Mouse (Mus musculus) frontal cortex, postnatal 36 days (tissue): Measurements from ENCODE around the gene Pank4.
A peak's percentile ranks its signal among the peaks of the same experiment; 100 is the strongest.

Experiments used
- DNase-seq, 2 experiments: peaks; one replicate each; pipeline ENCODE4 v3.0.0; 2022; ENCODE audit warnings: low spot score in 2 of 2

Pank4 gene

DNA sequence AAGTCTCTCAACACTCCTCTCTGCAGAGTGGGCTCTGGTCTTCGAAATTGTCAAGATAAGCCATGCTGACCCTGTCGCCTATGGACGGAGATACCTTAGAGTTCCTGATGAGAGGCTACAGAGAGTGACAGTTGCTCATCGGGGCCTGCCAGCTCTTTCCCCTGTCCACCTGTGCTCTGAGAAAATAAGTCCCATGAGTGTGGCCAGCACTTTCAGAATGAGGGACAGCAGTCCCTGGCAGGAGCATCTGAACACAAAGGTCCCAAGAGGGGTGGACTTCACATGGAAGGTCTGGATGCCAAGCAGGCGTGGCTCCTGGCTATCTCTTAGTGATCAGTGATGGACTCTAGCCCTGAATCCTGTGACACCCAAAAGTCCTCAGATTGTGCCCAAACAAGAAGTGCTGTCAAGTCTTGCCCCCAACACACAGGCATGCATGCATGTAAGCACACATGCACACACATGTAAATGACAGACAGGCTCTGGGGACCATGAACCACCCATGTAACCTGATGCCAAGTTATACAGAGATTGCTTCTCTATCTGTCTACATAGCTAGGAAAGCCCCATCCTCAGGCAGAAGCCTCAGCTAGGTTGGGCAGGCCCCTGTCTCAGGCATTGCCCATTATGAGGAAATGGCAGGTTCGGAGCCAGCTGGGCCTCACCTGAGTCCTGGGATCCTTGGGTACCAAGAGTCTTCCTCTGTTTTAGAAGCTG is 20.4 kb upstream of the Pank4 start:
- no peak for DNase-seq

DNA sequence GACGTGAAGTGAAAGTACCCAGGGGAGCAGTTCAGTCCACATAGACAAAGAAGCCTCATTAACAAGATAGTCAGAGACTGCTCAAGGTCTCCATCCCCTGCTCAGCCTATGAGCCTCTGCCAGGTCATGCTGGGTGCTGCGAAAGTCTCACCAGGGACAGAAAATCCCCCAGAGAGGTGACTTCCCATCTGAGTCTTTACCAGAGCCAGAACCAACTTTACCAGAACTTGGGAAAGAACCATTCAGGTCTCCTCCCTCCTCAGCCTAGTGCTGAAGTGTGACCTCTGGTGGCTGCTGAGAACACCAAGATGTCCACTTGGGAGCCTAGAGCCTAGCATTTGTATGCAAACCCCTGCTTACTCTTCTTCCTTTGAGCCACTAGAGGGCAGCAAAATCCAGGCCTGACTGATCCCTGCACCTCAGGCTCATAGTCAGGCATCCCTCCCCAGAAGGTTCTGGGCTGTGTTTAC is 19.8 kb upstream of the Pank4 start:
- peak; percentile 59 to 80 for DNase-seq

DNA sequence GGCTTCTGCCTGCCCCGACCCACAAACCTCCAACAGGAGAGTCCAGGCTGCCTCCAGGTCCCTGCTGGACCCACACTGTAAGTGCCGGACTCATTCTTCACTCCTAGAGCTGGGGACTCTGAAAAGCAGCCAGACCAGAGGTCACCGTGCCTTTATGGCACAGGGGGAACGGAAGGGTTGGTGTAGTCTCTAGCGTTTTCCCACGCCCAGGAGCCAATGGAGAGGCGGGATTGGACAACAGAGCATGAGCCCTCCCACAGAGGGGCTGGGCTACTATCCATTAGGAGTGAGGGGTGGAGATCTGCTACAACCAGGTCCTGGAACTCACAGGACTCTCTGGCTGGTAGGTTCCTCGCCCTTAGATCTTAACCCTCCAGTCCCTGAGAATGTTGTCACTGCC is 17.6 kb upstream of the Pank4 start:
- DNase-seq: peak in 1 of 2 experiments; percentile 59

DNA sequence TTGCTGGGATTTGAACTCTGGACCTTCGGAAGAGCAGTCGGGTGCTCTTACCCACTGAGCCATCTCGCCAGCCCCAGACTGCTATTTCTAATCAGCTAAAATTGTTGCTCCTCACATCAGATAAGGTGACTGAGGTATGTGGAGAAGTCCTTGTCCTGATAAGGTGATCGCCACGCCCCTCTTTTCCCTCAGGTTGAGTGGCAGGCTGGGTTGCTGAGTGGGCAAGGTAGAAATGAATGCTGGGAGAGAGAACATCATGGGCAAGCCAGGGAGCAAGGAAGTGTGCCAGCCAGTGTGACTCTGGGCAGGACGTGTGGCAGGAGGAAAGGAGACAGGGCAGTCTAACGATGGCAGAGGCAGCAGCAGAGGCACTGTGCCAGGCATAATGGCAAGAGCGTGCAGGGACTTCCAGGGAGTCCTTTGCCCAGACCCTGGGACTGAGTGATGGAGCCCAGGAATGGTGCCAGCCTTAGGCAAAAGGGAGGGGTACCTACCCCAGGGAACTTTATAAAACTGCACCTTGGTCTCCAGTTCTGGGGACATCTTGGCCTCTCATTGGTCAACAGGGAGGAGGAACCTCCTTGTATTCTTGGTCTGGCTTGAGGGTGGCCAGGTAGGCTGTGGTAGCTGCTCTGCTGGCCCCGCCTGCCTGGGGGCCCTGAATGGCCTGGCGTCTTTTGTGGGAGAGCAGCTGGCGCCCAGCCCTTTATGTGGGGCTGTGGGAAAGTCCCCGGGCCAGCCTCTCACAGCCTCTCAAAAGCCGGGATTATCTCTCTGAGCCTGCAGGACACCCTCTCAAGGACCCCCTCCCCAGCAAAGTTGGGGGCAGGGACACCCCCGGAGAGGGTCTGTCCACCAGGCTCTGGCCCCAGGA is 15.6 kb upstream of the Pank4 start:
- DNase-seq: peak in 1 of 2 experiments; percentile 62

DNA sequence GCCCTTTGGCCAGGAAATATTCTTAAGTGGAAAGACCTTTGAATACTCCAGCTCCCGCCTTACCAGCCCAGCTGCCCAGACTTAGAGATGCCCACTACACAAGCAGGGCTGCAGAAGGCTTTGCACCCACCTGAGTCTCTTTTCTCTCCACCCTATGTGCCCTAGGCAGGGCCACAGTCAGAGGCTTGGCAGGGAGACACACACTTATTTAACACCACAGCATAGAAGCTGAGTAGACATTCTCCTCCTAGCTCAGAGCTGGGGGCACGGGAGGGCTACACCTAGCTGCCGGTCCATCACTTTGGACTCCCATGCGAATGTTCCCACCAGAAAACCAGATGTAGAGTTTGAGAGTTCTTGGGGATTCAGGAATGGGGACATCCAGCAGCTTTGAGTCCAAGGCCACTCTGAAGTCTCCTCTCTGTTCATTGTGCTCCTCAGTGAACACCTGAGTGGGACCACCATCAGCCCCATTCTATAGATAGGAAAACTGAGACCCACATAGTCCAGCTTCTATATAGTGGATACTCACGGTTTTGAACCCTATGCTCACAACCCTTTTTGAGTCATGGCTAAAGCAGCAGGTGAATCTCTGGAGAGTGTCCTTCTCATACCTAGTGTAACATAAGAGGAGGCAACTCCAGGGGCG is 14.9 kb upstream of the Pank4 start:
- DNase-seq: no peak

DNA sequence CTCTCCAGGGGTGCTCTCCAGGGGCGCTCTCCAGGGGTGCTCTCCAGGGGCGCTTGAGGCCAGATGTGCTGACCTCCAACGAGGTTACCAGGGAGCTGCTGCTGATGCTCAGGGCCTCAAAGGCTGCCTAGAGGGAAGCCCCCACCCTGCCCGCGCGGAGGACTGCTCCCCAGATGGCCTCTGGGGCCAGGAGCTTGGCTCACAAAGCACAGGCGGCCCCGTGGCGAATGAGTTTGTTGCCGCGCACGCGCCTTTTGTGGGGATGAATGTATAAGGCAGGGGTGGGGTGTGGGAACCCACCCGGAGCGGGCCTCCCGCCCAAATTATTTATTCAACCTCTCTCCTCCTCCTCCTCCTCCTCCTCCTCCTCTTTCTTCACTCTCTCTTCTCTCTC is 14.3 kb upstream of the Pank4 start:
- DNase-seq: no peak

DNA sequence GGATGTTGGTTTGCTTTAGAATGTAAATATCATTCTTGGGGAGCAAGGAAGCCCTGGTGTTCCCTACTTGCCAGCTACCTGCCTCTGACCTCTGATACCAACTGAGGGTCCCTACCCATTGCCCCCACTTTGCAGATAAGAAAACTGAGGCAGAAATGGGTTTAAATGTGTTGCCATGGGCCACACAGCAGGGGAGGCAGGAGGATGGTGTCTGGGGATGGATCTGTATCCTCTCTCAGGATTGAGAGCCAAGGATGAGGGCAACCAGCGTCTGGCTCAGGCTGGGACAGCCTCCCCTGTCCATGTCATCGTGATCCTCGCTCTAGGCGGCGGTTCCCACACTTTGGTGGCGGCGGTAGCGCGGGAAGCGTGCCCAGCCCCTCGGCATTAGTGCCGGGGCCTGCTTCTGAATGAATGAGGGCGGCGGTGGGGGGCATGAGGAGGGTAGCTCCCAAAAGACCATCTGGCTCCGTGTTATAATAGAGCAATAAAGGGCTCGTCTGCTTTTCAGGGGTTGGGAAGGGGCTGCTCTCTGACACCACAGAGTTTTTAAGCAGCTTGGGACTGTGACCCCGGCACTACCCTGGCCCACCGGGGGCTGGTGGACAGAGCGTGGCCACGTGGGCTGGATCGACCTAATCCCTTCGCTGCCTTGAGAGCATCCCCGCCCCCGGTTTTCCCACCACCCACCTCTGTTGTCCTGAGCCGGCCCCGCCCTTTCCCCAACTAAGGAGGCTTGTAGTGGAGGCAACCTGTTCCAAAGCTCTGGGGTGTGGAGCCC is 11.3 kb upstream of the Pank4 start:
- DNase-seq: no peak

DNA sequence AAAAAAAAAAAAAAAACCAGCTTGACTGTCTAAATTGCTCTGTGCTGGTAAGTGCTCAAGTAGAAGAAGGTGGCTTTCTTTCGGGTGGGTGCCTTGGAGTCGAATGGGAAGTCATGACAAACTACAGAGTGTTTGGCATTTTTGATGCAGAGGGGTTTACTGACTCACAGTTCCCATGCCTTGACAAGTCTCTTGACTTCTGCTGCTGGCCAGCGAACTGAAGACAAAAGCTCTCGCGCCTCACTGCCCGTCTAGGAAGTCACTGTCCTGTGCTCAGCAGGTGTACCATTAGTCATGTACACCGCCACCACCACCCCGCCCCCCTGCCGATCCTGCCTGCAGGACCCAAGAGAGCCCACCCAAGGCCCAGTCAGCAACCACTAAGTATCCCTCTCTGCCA is 7.3 kb upstream of the Pank4 start:
- no peak for DNase-seq

DNA sequence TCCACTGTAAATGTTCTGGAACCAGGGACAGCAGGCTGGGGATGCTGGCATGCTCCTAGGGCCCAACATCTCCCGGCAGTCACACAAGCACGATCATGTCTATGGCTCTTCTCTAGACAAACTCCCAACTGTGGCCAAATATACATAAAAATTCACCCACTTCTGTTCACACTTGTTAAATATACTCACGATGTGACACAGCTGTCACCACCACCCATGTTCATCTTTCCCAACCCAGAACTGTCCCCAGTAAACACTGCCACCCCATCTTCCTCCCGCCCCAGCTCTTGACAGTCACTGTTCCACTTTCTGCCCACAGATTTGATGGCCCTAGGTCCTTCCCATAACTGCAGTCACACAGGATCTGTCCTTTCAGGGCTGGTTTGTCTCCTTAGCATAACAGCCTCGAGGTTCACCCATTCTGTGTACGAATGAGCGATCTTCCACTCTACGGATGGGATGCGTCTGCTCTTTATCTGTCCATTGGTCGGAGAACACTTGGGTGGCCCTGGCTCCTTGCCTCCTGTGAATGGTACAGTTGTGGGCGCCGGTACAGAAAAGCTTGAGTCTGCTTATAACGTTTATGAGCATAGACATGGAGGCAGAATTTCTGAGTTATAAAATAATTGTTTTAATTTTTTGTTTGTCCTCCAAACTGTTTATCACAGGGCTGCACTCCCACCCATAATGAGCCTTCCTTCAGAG is 6.5 kb upstream of the Pank4 start:
- peak; percentile 67 to 78 for DNase-seq

DNA sequence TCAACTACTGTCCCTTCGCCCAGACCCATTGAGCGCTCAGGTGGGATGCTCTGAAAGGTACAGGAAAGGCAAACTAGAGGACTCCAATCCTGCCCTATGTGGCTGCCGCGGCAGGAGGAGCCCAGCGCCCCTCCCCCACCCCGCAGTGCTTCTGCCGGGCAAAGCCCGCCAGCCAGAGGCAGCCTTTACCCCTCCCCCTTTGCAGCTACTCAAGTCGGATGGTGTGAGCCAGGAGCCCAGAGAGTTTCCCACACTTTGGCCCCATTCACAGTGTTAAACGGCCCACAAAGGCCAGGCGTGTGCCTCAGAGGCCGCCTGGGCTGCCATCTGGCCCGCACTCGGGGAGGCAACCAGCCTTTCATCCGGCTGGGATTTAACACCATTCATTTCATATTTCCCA is 5.8 kb upstream of the Pank4 start:
- peak in 1 of 2 experiments; percentile 55 for DNase-seq

DNA sequence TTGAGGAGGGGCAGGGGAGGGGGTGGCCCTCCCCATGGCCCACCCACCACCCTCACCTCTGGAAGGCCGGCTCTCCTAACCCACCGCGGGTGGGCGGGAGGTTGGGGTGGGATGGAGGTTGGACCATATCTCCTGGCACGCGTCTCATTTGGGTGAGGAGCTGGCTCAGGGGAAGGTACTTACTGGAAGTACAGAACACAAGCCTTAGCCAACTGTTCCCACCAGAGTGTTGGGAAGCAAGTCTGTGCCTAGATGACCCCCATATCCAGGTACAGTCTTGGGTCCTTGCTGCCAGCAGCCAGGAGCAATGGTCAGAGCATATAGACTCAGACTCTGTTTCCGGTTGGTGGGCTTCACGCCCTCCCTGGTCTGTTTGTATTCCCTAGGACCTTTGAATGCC is 5.3 kb upstream of the Pank4 start:
- DNase-seq: no peak

DNA sequence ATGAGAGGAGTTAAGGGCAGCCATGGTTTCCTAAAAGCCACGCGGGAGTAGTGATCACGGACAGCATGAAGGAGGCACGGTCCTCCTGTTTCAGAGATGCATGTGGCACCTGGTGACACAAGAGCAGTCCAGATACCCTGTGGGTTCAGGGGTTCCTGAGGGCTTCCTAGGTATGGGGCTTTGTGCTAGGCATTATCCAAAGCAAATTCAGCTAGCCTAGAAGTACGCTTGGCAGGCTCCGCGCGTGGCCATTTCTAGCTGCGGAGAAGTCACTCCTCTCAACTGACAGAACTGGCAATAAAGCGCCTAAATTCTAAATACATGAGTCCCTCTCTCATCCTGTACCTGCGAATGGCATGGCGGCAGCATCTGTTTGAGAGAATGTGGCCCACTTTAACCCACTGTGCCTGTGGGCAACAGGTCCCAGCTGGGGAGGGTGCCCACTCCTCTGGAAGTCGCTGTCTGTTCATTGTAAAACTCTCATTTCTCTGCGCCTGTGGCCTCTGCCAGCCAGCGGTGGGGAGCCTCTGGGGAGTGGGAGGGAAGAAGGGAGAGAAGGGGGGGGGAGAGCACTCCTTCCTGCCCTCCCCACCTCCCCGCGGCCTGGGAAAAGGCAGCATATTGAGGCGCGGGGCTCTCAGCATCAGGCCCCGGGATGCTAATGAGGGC is 3.8 kb upstream of the Pank4 start:
- peak in 1 of 2 experiments; percentile 70 for DNase-seq

DNA sequence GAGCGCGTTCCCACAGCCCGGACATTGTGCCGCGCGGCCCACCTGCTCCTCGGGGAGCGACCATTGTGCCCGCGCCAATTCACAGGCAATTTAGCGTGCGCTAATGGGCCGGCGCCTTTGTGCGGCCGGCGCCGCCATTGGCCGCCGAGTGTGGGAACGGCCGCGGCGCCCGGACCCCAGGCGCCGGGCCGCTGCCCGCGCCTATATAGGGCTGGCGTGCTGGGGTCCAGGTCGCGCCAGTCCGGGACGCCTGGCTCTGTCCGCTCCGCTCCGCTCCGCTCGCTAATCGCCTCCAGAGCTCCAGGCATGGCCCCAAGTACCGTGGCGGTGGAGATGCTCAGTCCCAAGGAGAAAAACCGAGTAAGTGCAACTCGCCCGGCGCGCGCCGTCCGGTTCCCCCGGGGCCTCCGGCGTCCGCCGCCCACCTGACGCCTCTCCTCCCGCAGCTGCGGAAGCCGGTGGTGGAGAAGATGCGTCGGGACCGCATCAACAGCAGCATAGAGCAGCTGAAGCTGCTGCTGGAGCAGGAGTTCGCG is 3.2 kb upstream of the Pank4 start, which contains the start of gene Hes5:
Hes5 (plus strand) TSS at position 234 of the 536 bp plus-strand sequence.
- DNase-seq: no peak

DNA sequence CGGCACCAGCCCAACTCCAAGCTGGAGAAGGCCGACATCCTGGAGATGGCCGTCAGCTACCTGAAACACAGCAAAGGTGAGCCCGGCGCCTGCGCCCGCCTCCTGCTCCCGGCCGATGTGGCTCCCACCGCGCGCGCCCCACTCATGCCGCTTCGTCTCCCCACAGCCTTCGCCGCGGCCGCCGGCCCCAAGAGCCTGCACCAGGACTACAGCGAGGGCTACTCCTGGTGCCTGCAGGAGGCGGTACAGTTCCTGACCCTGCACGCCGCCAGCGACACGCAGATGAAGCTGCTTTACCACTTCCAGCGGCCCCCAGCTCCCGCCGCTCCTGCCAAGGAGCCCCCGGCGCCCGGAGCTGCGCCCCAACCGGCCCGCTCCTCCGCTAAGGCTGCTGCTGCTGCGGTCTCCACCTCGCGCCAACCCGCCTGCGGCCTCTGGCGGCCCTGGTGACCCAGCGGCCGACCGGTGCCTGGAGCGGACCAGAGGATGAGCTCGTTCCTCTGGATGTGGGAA is 2.6 kb upstream of the Pank4 start:
- no peak for DNase-seq

DNA sequence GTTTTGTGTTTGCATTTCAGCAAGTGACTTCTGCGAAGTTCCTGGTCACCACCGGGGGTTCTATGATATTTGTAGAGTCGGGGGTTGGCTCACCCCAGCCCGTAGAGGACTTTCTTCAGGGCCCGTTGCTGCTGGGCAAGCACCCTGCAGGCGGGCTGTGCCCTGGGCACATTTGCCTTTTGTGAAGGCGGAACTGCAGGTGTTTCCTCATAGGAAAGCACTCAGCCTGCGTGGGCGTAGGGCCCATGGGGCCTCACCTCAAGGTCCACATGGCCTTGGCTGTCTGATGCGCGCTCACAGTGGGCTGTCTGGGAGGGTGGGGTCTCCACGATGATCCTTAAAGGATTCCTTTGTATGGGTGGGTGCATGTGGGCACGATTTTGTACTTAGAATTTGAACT is 2.0 kb upstream of the Pank4 start:
- DNase-seq: no peak

DNA sequence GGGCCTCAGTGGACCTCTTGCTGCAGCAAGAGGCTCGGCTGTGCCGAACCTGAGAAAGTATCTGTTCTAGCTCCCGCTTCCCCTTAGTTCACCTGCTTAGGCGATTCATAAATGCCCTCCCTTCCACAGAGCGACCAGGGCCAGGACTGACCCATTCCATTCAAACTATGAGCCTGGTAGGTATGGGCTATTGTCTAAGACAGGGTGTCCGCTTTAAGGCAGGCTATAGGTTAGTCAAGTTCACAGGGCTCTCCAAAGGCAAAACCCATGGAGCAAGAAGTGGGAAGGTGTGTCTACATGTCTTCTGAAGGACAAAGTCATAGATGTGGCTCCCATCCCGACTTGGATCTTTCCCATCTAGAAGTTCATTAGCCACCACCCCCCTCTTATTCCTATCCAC is 1.2 kb upstream of the Pank4 start:
- DNase-seq: no peak

DNA sequence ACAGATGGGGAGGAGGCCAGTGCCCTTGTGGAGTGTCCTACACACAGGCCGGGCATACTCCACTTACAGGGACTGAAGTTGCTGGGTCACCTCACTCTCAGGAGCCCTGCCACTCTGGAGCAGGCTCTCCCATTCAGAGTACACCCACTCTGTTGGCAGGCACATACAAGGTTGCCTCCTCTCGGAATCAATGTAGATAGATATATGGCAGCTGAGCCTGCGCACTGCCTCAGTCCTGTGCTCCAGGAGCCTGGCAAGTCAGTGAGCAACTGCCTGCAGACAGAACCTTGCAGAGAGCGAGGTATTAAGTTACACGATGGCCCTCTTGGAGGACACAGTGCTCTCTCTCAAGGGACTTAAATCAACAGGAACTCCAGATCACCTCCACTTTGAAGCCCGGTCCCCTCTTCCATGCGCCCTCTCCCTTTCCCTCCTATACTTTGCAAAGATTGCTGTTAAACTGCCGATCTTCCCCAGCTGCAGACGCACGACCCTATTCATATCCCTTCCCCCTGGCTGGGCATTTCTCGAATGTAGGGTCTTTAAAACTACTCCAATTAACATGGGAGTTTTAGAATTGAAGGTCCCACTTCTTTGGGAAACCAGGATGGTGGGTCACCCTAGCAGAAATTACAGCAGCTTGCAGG is 610 bp upstream of the Pank4 start:
- DNase-seq: peak; percentile 65 to 69

DNA sequence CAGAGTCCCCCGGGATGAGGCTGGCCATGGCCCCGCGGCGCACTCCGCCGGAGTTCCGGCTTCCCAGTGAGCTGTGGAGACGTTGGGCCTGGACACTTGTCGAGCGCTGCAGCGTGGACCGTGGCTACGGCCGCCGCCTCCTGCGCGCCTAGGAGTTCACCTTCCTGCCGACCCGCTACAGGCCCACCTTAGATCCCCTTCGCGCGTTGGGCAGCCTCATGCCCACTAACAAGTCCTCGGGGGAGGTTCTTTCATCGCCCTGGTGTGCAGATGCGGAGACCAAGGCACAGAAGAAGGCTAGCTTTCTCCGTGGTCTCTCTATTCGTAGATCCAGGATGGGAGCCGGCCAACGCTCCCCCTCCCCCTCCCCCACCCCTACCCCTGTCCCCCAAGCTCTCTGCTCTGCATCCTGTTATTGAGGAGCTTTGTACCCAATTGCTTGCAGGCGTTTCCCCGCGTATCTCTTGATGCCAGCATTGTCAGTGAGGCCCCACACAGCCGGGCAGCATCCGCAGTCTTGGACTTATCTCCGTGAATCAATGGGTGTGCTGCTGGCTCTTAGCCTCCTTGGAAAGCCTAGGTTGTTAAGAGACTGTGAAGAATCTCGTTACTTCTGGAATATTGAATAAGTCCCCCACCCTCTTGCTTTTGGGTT is 785 bp downstream of the Pank4 start:
- DNase-seq: no peak

DNA sequence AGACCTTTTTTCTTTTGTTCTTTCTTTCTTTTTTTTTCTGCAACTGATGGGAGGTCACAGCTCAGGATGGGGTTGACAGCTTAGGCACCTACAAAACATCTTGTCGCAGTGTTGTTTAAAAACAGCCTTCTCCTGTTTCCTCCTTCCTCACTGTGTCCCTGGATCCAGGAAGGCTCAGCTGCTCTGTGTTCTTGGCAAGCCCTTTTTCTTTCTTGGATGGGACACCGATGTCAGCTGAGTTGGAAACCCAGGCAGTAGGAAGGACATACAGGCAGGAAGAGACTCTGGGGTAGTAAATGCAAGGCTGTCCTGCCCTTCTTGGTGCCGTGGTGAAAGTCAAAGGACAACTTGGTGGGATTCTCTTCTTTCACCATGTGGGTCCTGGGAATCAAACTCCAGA is 1.9 kb downstream of the Pank4 start:
- DNase-seq: no peak
